7 mouse cellular contexts compared by ENCODE assay signal in the genomic region with DNA sequence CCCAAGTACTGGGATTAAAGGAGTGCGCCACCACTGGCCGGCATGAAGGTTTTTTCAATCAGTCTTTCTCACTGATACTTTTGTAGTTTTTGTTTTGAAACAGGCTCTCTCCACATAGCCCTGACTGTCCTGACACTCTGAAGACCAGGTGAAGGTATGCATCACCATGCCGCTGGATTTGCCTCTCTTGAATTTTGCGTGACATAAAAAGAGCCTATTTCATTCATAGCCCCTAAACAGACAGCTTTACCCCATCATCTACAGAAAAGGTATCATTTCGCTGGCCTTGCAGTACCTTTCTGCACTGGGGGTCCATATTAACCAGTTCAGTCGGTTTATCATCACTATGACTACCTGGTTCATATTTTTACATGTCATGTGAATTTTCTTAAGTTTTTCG. TPM values are rescaled to one million over a fixed set of nuclear protein-coding genes. Genes with fewer than 3 reads are reported as not detected.
DNase-seq lines count a peak whose midpoint lies in the region; ATAC-seq and TF ChIP-seq lines count a peak whose summit lies in the region.

No protein-coding gene starts in this region.

- ATAC-seq in heart, postnatal 0 days (ENCODE audit: insufficient read depth, low read depth): no peak
- ATAC-seq in liver, embryonic 12.5 days: peak; percentile 8
- peak; percentile 63 for ATAC-seq in neural tube, embryonic 11.5 days (ENCODE audit: insufficient read depth, low FRiP score, low TSS enrichment)

- WGBS in heart, postnatal 0 days: 11% methylated on average over 7 of the region's 7 CpGs
- WGBS in liver, embryonic 12.5 days (ENCODE audit: insufficient replicate concordance): 7% methylated on average over 7 of the region's 7 CpGs
- 16% methylated on average over 7 of the region's 7 CpGs for WGBS in neural tube, embryonic 11.5 days

- no peaks in the 10 kb centered on the region for H3K4me1 ChIP-seq in brown adipose tissue, adult 24 weeks (ENCODE audit: control insufficient read depth, insufficient read depth, insufficient read length, low read length)
- peaks cover 15% of the 10 kb centered on the region for H3K4me1 ChIP-seq in heart, postnatal 0 days (ENCODE audit: control insufficient read depth, insufficient read depth)
- H3K4me1 ChIP-seq in liver, embryonic 12.5 days: peaks cover 31% of the 10 kb centered on the region
- H3K4me1 ChIP-seq in neural tube, embryonic 11.5 days (ENCODE audit: control insufficient read depth, insufficient read depth, low read length): peaks cover 6% of the 10 kb centered on the region

- peak overlapping the region; percentile 70 for H3K4me2 ChIP-seq in heart, postnatal 0 days (ENCODE audit: low read depth, low read length)
- peak overlapping the region; percentile 92 for H3K4me2 ChIP-seq in liver, embryonic 12.5 days
- H3K4me2 ChIP-seq in neural tube, embryonic 11.5 days (ENCODE audit: low read depth): peak overlapping the region; percentile 44

- peak overlapping the region; percentile 48 for H3K4me3 ChIP-seq in brown adipose tissue, adult 24 weeks (ENCODE audit: insufficient read depth, low read depth, low read length)
- peak overlapping the region; percentile 69 for H3K4me3 ChIP-seq in heart, postnatal 0 days (ENCODE audit: low read depth, low read length)
- H3K4me3 ChIP-seq in liver, embryonic 12.5 days: peak overlapping the region; percentile 80
- peak overlapping the region; percentile 83 for H3K4me3 ChIP-seq in neural tube, embryonic 11.5 days (ENCODE audit: low read depth, low read length)

- H3K27me3 ChIP-seq in heart, postnatal 0 days (ENCODE audit: control insufficient read depth, insufficient read depth, low read length): no peaks in the 10 kb centered on the region
- no peaks in the 10 kb centered on the region for H3K27me3 ChIP-seq in liver, embryonic 12.5 days (replicated peaks)
- H3K27me3 ChIP-seq in neural tube, embryonic 11.5 days (ENCODE audit: control insufficient read depth, insufficient read depth, low read length): no peaks in the 10 kb centered on the region

- TF ChIP-seq EP300 in heart, postnatal 0 days (IDR thresholded peaks at IDR 0.05; ENCODE audit: low read depth): no peak

- DNase-seq in lung, adult 18-20 months: peak; percentile 5 to 9
- no peak for DNase-seq in lung, postnatal 25 days (ENCODE audit: low spot score)
- no peak for DNase-seq in heart, postnatal 0 days (ENCODE audit: low spot score)
- DNase-seq in neural tube, embryonic 11.5 days (ENCODE audit: low spot score): no peak
- DNase-seq in embryo, embryonic 11 days: no peak

- H3K27ac ChIP-seq in brown adipose tissue, adult 24 weeks (replicated peaks; ENCODE audit: low read depth, low read length): no peak overlapping the region
- H3K27ac ChIP-seq in heart, postnatal 0 days (ENCODE audit: low read depth): peak overlapping the region; percentile 44
- peak overlapping the region; percentile 74 for H3K27ac ChIP-seq in liver, embryonic 12.5 days
- H3K27ac ChIP-seq in neural tube, embryonic 11.5 days (ENCODE audit: low read depth, low read length): no peak overlapping the region

- TF ChIP-seq CTCF in heart, postnatal 0 days (IDR thresholded peaks at IDR 0.05; ENCODE audit: low read depth): peak; percentile 14; the same call in 1 of the 2 replicates

- no peaks in the 10 kb centered on the region for H3K9me3 ChIP-seq in heart, postnatal 0 days (replicated peaks; ENCODE audit: control insufficient read depth, low read length)
- no peaks in the 10 kb centered on the region for H3K9me3 ChIP-seq in liver, embryonic 12.5 days (replicated peaks)
- H3K9me3 ChIP-seq in neural tube, embryonic 11.5 days (ENCODE audit: control insufficient read depth, low read length): no peaks in the 10 kb centered on the region

- H3K9ac ChIP-seq in heart, postnatal 0 days (replicated peaks; ENCODE audit: low read depth, low read length): no peak overlapping the region
- H3K9ac ChIP-seq in liver, embryonic 12.5 days: peak overlapping the region; percentile 62
- H3K9ac ChIP-seq in neural tube, embryonic 11.5 days (ENCODE audit: low read length): peak overlapping the region; percentile 50

- H3K36me3 ChIP-seq in heart, postnatal 0 days (replicated peaks; ENCODE audit: control insufficient read depth, insufficient read depth, low read length): peaks cover 8% of the 10 kb centered on the region
- peaks cover 28% of the 10 kb centered on the region for H3K36me3 ChIP-seq in liver, embryonic 12.5 days
- no peaks in the 10 kb centered on the region for H3K36me3 ChIP-seq in neural tube, embryonic 11.5 days (ENCODE audit: control insufficient read depth, insufficient read depth, low read length)

RNA-seq across cellular contexts. Expression of a gene that starts 0.4 kb away (rescaled TPM):
- 55.9 and 69.4 TPM in 2 replicates for polyA plus RNA-seq in brown adipose tissue, adult 24 weeks (2012; ENCODE audit: insufficient read depth, insufficient read length, missing spikeins)
- 8.4 and 27.7 TPM in 2 replicates for total RNA-seq in heart, postnatal 0 days (2014; rRNA removed; ENCODE audit: low replicate concordance)
- polyA plus RNA-seq in heart, postnatal 0 days (2015; fragmentation: Nextera tagmentation; extraction: Ambion mirVana): 9.8 and 10.9 TPM in 2 replicates
- polyA plus RNA-seq in liver, embryonic 12.5 days (2016; fragmentation: Nextera tagmentation; extraction: Ambion mirVana): 14.5 and 16.1 TPM in 2 replicates
- polyA plus RNA-seq in neural tube, embryonic 11.5 days (2014; fragmentation: Nextera tagmentation; extraction: Ambion mirVana): 24.1 and 35.0 TPM in 2 replicates

RNA-seq across cellular contexts. Expression of a gene that starts 28.4 kb away (rescaled TPM):
- not detected in 2 replicates for polyA plus RNA-seq in brown adipose tissue, adult 24 weeks (2012; ENCODE audit: insufficient read depth, insufficient read length, missing spikeins)
- 4.7 and 7.9 TPM in 2 replicates for total RNA-seq in heart, postnatal 0 days (2014; rRNA removed; ENCODE audit: low replicate concordance)
- polyA plus RNA-seq in heart, postnatal 0 days (2015; fragmentation: Nextera tagmentation; extraction: Ambion mirVana): 6.6 and 6.9 TPM in 2 replicates
- 28.6 and 30.1 TPM in 2 replicates for polyA plus RNA-seq in liver, embryonic 12.5 days (2016; fragmentation: Nextera tagmentation; extraction: Ambion mirVana)
- polyA plus RNA-seq in neural tube, embryonic 11.5 days (2014; fragmentation: Nextera tagmentation; extraction: Ambion mirVana): 36.0 and 39.3 TPM in 2 replicates

RNA-seq across cellular contexts. Expression of a gene that starts 28.5 kb away (rescaled TPM):
- 117 and 149 TPM in 2 replicates for polyA plus RNA-seq in brown adipose tissue, adult 24 weeks (2012; ENCODE audit: insufficient read depth, insufficient read length, missing spikeins)
- 21.5 and 55.3 TPM in 2 replicates for total RNA-seq in heart, postnatal 0 days (2014; rRNA removed; ENCODE audit: low replicate concordance)
- 164 and 166 TPM in 2 replicates for polyA plus RNA-seq in heart, postnatal 0 days (2015; fragmentation: Nextera tagmentation; extraction: Ambion mirVana)
- 193 and 200 TPM in 2 replicates for polyA plus RNA-seq in liver, embryonic 12.5 days (2016; fragmentation: Nextera tagmentation; extraction: Ambion mirVana)
- 134 and 140 TPM in 2 replicates for polyA plus RNA-seq in neural tube, embryonic 11.5 days (2014; fragmentation: Nextera tagmentation; extraction: Ambion mirVana)

RNA-seq across cellular contexts. Expression of a gene that starts 39.4 kb away (rescaled TPM):
- polyA plus RNA-seq in brown adipose tissue, adult 24 weeks (2012; ENCODE audit: insufficient read depth, insufficient read length, missing spikeins): 19.5 and 20.1 TPM in 2 replicates
- 43.7 and 68.4 TPM in 2 replicates for total RNA-seq in heart, postnatal 0 days (2014; rRNA removed; ENCODE audit: low replicate concordance)
- 16.0 and 17.2 TPM in 2 replicates for polyA plus RNA-seq in heart, postnatal 0 days (2015; fragmentation: Nextera tagmentation; extraction: Ambion mirVana)
- polyA plus RNA-seq in liver, embryonic 12.5 days (2016; fragmentation: Nextera tagmentation; extraction: Ambion mirVana): 6.6 and 7.3 TPM in 2 replicates
- 17.5 and 18.0 TPM in 2 replicates for polyA plus RNA-seq in neural tube, embryonic 11.5 days (2014; fragmentation: Nextera tagmentation; extraction: Ambion mirVana)

RNA-seq across cellular contexts. Expression of a gene that starts 51.6 kb away (rescaled TPM):
- polyA plus RNA-seq in brown adipose tissue, adult 24 weeks (2012; ENCODE audit: insufficient read depth, insufficient read length, missing spikeins): not detected in 2 replicates
- total RNA-seq in heart, postnatal 0 days (2014; rRNA removed; ENCODE audit: low replicate concordance): not detected in 2 replicates
- polyA plus RNA-seq in heart, postnatal 0 days (2015; fragmentation: Nextera tagmentation; extraction: Ambion mirVana): not detected in 2 replicates
- not detected in 2 replicates for polyA plus RNA-seq in liver, embryonic 12.5 days (2016; fragmentation: Nextera tagmentation; extraction: Ambion mirVana)
- polyA plus RNA-seq in neural tube, embryonic 11.5 days (2014; fragmentation: Nextera tagmentation; extraction: Ambion mirVana): not detected in 2 replicates

Comparison
In these comparisons a context has a peak if more than half of its experiments do, and no peak if none do; other contexts are left out.
1. DNase-seq: peak in lung, adult 18-20 months (2 of 2); none in lung, postnatal 25 days (single experiment), heart, postnatal 0 days (single experiment), neural tube, embryonic 11.5 days (single experiment) and embryo, embryonic 11 days (single experiment).
2. H3K27ac ChIP-seq: peak in heart, postnatal 0 days (single experiment) and liver, embryonic 12.5 days (single experiment); none in brown adipose tissue, adult 24 weeks (single experiment) and neural tube, embryonic 11.5 days (single experiment).
3. Peak in every context shown above with its lines, with median percentiles within 50 percentile points of each other: H3K4me3 ChIP-seq and H3K4me2 ChIP-seq.